Comparison of ENCODE assay signal across 20 mouse cellular contexts in the genomic region with DNA sequence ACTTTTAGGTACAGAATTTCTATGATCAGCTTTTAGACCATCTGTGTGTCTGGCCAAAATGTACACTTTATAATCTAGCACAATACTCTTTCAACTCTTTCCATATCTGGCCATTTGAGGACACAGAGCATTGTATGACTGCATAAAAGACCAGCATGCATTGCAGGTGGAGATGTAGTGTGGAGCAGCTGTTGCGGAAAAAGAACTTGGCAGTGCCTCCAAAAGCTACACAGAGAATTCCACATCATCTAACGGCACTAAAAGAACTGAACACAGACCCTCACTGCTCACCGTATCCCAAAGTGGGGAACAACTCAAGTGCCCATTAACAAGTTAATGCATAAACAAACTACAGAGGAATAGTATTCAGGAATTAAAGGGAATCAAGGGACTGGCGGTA. TPM values are rescaled to one million over a fixed set of nuclear protein-coding genes. Genes with fewer than 3 reads are reported as not detected.
A peak's percentile ranks its signal among the peaks of the same experiment; 100 is the strongest.
DNase-seq lines count a peak whose midpoint lies in the region; ATAC-seq and TF ChIP-seq lines count a peak whose summit lies in the region.
"Had no signal": no experiment of that assay in that cellular context is flagged by ENCODE, and none has a peak within 500 bp of the region (broad histone marks: within the 10 kb centered on the region; RNA-seq: fewer than 3 reads in every experiment).

No protein-coding gene starts in this region.

- no peak overlapping the region for H3K9ac ChIP-seq in forebrain, embryonic 16.5 days (replicated peaks; ENCODE audit: low read depth, low read length)
- H3K9ac ChIP-seq in forebrain, embryonic 11.5 days (ENCODE audit: low read length): no peak overlapping the region
- H3K9ac ChIP-seq: embryonic facial prominence, embryonic 12.5 days; forebrain, embryonic 12.5 days; forebrain, postnatal 0 days had no signal

- H3K4me3 ChIP-seq in forebrain, embryonic 16.5 days (replicated peaks; ENCODE audit: low read length): no peak overlapping the region
- H3K4me3 ChIP-seq in forebrain, embryonic 11.5 days (ENCODE audit: low read depth, low read length): no peak overlapping the region
- H3K4me3 ChIP-seq in gastrocnemius, adult 2 months: no peak overlapping the region
- H3K4me3 ChIP-seq: embryonic facial prominence, embryonic 10.5 days; embryonic facial prominence, embryonic 12.5 days; forebrain, embryonic 12.5 days had no signal

- no peak overlapping the region for H3K4me2 ChIP-seq in forebrain, embryonic 16.5 days (ENCODE audit: low read length)
- H3K4me2 ChIP-seq in forebrain, embryonic 11.5 days (ENCODE audit: low read depth, low read length, severe bottlenecking): no peak overlapping the region
- H3K4me2 ChIP-seq: embryonic facial prominence, embryonic 12.5 days; forebrain, embryonic 12.5 days had no signal

- TF ChIP-seq CTCF in gastrocnemius, adult 2 months (IDR thresholded peaks at IDR 0.05): no peak

- H3K27me3 ChIP-seq in forebrain, embryonic 16.5 days (replicated peaks; ENCODE audit: control insufficient read depth, insufficient read depth, low read length): no peaks in the 10 kb centered on the region
- H3K27me3 ChIP-seq in forebrain, embryonic 11.5 days (ENCODE audit: control insufficient read depth, insufficient read depth, low read length): no peaks in the 10 kb centered on the region
- H3K27me3 ChIP-seq: embryonic facial prominence, embryonic 12.5 days; forebrain, embryonic 12.5 days had no signal

- no peak for DNase-seq in forebrain, embryonic 11.5 days (ENCODE audit: low spot score)
- peak; percentile 53 to 62 for DNase-seq in right cerebral cortex, postnatal 10 days (ENCODE audit: low spot score in 2 of 2)
- DNase-seq in right cerebral cortex, adult 18-20 months: no peak
- no peak for DNase-seq in gastrocnemius, adult 2 months
- DNase-seq: adrenal gland, adult 2 months; adrenal gland, postnatal 10 days; adrenal gland, postnatal 25 days; cerebellum, adult 11-12 months; cerebellum, adult 2 months; cerebellum, adult 9-10 months; cerebellum, postnatal 10 days; cerebellum, postnatal 25 days; forebrain, postnatal 0 days had no signal

- 38% methylated on average over 4 of the region's 4 CpGs for WGBS in forebrain, embryonic 16.5 days
- 91% methylated on average over 4 of the region's 4 CpGs for WGBS in forebrain, embryonic 11.5 days

- no peaks in the 10 kb centered on the region for H3K9me3 ChIP-seq in forebrain, embryonic 16.5 days (ENCODE audit: control insufficient read depth, low read length)
- H3K9me3 ChIP-seq in forebrain, embryonic 11.5 days (ENCODE audit: control insufficient read depth, low read length): no peaks in the 10 kb centered on the region
- H3K9me3 ChIP-seq: embryonic facial prominence, embryonic 10.5 days; embryonic facial prominence, embryonic 12.5 days; forebrain, embryonic 12.5 days had no signal

- no peaks in the 10 kb centered on the region for H3K36me3 ChIP-seq in forebrain, embryonic 16.5 days (ENCODE audit: control insufficient read depth, insufficient read depth)
- H3K36me3 ChIP-seq in forebrain, embryonic 11.5 days (ENCODE audit: control insufficient read depth, insufficient read depth, low read length): no peaks in the 10 kb centered on the region; the same call in 1 of the 2 replicates

- peak; percentile 45; the same call in 1 of the 2 replicates for ATAC-seq in forebrain, embryonic 16.5 days
- no peak for ATAC-seq in forebrain, embryonic 11.5 days (replicated peaks; ENCODE audit: low FRiP score)
- ATAC-seq: forebrain, postnatal 0 days had no signal

- intact Hi-C loops in gastrocnemius, adult 2 months (cut with DNase I): no loop called here

- no peaks in the 10 kb centered on the region for H3K4me1 ChIP-seq in forebrain, embryonic 16.5 days (replicated peaks; ENCODE audit: control insufficient read depth, insufficient read depth, low read length)
- H3K4me1 ChIP-seq in forebrain, embryonic 11.5 days (replicated peaks; ENCODE audit: control insufficient read depth, insufficient read depth, low read length): no peaks in the 10 kb centered on the region
- H3K4me1 ChIP-seq: embryonic facial prominence, embryonic 10.5 days; embryonic facial prominence, embryonic 12.5 days; forebrain, embryonic 12.5 days had no signal

- no peak overlapping the region for H3K27ac ChIP-seq in forebrain, embryonic 16.5 days (ENCODE audit: low read length)
- H3K27ac ChIP-seq in forebrain, embryonic 11.5 days (ENCODE audit: low read depth, low read length): no peak overlapping the region
- H3K27ac ChIP-seq in gastrocnemius, adult 2 months: no peak overlapping the region
- H3K27ac ChIP-seq: embryonic facial prominence, embryonic 10.5 days; embryonic facial prominence, embryonic 12.5 days; forebrain, embryonic 12.5 days had no signal

RNA-seq across cellular contexts. Expression of a gene that starts 58.5 kb away (rescaled TPM):
- polyA plus RNA-seq in forebrain, embryonic 16.5 days (2015; fragmentation: Nextera tagmentation; extraction: Ambion mirVana): 13.1 and 17.1 TPM in 2 replicates
- polyA plus RNA-seq in forebrain, embryonic 11.5 days (2014; fragmentation: Nextera tagmentation; extraction: Ambion mirVana): 0.21 and 0.93 TPM in 2 replicates
- not detected for total RNA-seq in gastrocnemius, adult 2 months (2021)
- total RNA-seq: ES-E14, MEL had no signal
- polyA plus RNA-seq: C2C12 had no signal

Comparison
In these comparisons a context has a peak if more than half of its experiments do, and no peak if none do; other contexts are left out.
1. DNase-seq: peak in right cerebral cortex, postnatal 10 days (2 of 2); none in forebrain, embryonic 11.5 days (single experiment), right cerebral cortex, adult 18-20 months (single experiment) and gastrocnemius, adult 2 months (single experiment).